Mouse (Mus musculus) liver, embryonic 15.5 days (tissue): ENCODE measurements around the gene Zfp334. TPM values are rescaled to one million over a fixed set of nuclear protein-coding genes. Genes with fewer than 3 reads are reported as not detected.
A peak's percentile ranks its signal among the peaks of the same experiment; 100 is the strongest.

Experiments used
- ATAC-seq: fragments of 200-750 bp; cut with Nextera tagmentation; 2 replicates; pipeline ENCODE4 v1.8.0; 2017; ENCODE audit warnings: moderate number of reproducible peaks, mild to moderate bottlenecking, moderate library complexity; ENCODE audit not compliant: insufficient read depth
- H3K27ac ChIP-seq: fragments of 300-500 bp; sonication (generic); replicated peaks from 2 replicates; pipeline ENCODE4 v1.5.1; 2015; ENCODE audit warnings: mild to moderate bottlenecking, inconsistent platforms
- H3K27me3 ChIP-seq: fragments of 300-500 bp; sonication (generic); 2 replicates; pipeline ENCODE4 v1.6.1; 2015; ENCODE audit warnings: mild to moderate bottlenecking, inconsistent platforms
- H3K36me3 ChIP-seq: fragments of 300-500 bp; sonication (generic); replicated peaks from 2 replicates; pipeline ENCODE4 v1.6.1; 2015; ENCODE audit warnings: moderate library complexity, mild to moderate bottlenecking, inconsistent platforms
- H3K4me1 ChIP-seq: fragments of 300-500 bp; sonication (generic); replicated peaks from 2 replicates; pipeline ENCODE4 v1.6.1; 2015; ENCODE audit warnings: inconsistent platforms
- H3K4me2 ChIP-seq: fragments of 300-500 bp; sonication (generic); 2 replicates; pipeline ENCODE4 v1.6.1; 2015; ENCODE audit warnings: moderate library complexity, mild to moderate bottlenecking, inconsistent platforms
- H3K4me3 ChIP-seq: fragments of 300-500 bp; sonication (generic); replicated peaks from 2 replicates; pipeline ENCODE4 v1.5.1; 2015; ENCODE audit warnings: mild to moderate bottlenecking, inconsistent platforms
- H3K9ac ChIP-seq: fragments of 300-500 bp; sonication (generic); 2 replicates; pipeline ENCODE4 v1.6.1; 2015; ENCODE audit warnings: moderate library complexity, mild to moderate bottlenecking, inconsistent platforms
- H3K9me3 ChIP-seq: fragments of 300-500 bp; sonication (generic); replicated peaks from 2 replicates; pipeline ENCODE4 v1.6.1; 2016; ENCODE audit warnings: inconsistent platforms
- WGBS: fragments of 180-500 bp; shearing (Covaris S2); methylation state at CpG from one replicate; pipeline ENCODE4 v1.1.7; 2015; ENCODE audit warnings: mixed read lengths; ENCODE audit not compliant: insufficient replicate concordance; 5-methylcytosine and 5-hydroxymethylcytosine counted together
- polyA plus RNA-seq: library from polyadenylated mRNA; unstranded; fragments of >200 nt; fragmentation: Nextera tagmentation; extraction: Ambion mirVana; gene quantifications from 2 replicates; pipeline ENCODE4 v1.2.1, GENCODE M21; 2015

Zfp334 gene
- polyA plus RNA-seq, 1 experiment from 2014 or later: 0.97 TPM

GRCm38 (mm10) chr2:165346180-165346579 lies 41.9 kb downstream of the Zfp334 start:
- no peak for ATAC-seq
- no peaks in the 10 kb centered on the region for H3K27me3 ChIP-seq
- H3K9ac ChIP-seq: no peak overlapping the region
- no peak overlapping the region for H3K4me3 ChIP-seq
- H3K4me2 ChIP-seq: no peak overlapping the region
- 61% methylated on average over 5 of the region's 5 CpGs for WGBS
- no peaks in the 10 kb centered on the region for H3K9me3 ChIP-seq
- H3K4me1 ChIP-seq: no peaks in the 10 kb centered on the region
- H3K36me3 ChIP-seq: no peaks in the 10 kb centered on the region
- no peak overlapping the region for H3K27ac ChIP-seq

DNA sequence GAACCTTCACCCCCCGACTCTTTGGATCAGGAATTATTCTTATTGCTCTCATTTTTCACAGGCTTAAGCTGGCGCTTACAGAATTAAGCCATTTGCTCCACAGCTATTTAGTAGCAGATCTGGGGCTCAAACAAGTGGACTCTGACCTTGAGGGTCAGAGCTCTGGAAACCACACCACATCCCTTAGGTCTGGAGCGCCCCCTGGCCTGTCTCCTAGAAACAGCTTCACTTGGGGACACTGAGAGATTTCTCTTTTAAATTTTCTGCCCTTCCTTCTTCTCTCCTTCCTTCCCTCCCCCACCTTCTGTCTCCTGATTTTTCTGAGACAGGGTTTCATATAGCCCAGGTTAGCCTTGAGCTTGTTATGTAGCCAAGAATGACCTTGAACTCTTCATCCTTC lies 50.9 kb downstream of the Zfp334 start:
- Histone ChIP-seq H3K4me3 (no peak overlapping the region), H3K9ac (no peak overlapping the region), H3K4me1 (0 out of 2 replicates have a peak, but pooled peaks cover 3% of the 10 kb centered on the region), H3K36me3 (no peaks in the 10 kb centered on the region), H3K9me3 (no peaks in the 10 kb centered on the region), H3K4me2 (no peak overlapping the region), H3K27ac (no peak overlapping the region), H3K27me3 (no peaks in the 10 kb centered on the region; the same call in 1 of the 2 replicates)
- ATAC-seq: no peak
- WGBS: 28% methylated on average over 3 of the region's 3 CpGs

- no peak overlapping the region for H3K4me3 ChIP-seq
- no peak overlapping the region; the same call in 1 of the 2 replicates for H3K27ac ChIP-seq
- H3K9ac ChIP-seq: no peak overlapping the region
- WGBS: 31% methylated on average over 14 of the region's 14 CpGs
- no peaks in the 10 kb centered on the region for H3K9me3 ChIP-seq
- H3K36me3 ChIP-seq: no peaks in the 10 kb centered on the region
- ATAC-seq: no peak; the same call in 1 of the 2 replicates
- H3K4me1 ChIP-seq: peaks cover 24% of the 10 kb centered on the region
- H3K27me3 ChIP-seq: no peaks in the 10 kb centered on the region; the same call in 1 of the 2 replicates
- H3K4me2 ChIP-seq: peak overlapping the region; percentile 15; the same call in 1 of the 2 replicates
These were observed 55.3 kb downstream of the Zfp334 start for GRCm38 (mm10) chr2:165332610-165333210.

DNA sequence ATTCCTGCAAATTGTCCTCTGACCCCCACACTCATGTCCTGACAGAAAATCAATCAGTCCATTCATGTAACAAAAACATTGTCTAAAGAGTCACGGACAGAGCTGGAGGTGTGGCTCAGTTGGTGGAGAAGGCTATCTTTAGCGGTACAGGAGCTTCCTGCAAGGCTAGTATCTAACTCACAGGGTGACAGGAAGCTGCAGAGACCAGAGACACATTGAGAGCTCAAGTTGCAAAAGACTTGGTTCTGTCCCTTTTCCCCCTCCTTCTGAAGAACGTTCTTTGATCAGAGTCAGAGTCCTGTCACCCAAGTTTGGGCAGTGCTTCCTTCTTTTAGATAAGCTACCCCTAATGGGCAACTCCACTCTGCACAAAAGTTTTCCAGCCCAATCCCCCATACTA lies 58.4 kb downstream of the Zfp334 start:
- Histone ChIP-seq H3K27ac (no peak overlapping the region; the same call in 1 of the 2 replicates), H3K4me2 (no peak overlapping the region), H3K9ac (no peak overlapping the region), H3K4me3 (no peak overlapping the region), H3K36me3 (no peaks in the 10 kb centered on the region), H3K9me3 (no peaks in the 10 kb centered on the region), H3K4me1 (peaks cover 45% of the 10 kb centered on the region), H3K27me3 (no peaks in the 10 kb centered on the region; the same call in 1 of the 2 replicates)
- WGBS: 0% methylated on average over 3 of the region's 3 CpGs
- ATAC-seq: no peak

DNA sequence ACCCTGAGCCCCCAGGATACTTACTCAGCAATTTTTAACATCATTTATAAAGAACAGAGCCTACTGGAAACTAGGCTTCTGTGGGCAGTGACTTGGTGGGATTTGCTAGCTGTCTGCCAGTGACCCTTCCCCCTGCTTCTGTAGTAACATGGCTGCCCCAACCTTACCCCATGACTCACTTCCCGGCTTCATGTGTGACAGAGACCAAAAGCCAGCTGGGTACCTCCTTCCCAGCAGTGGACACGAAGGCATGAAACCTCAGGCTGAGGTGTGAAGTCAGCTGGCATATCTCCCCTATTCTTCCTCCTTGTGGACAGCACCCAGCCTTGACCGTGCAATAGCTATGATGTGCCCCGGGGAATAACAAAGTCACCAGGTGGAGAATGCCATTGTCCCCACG lies 59.3 kb downstream of the Zfp334 start:
- Histone ChIP-seq H3K4me3 (no peak overlapping the region), H3K27me3 (no peaks in the 10 kb centered on the region; the same call in 1 of the 2 replicates), H3K4me1 (peaks cover 55% of the 10 kb centered on the region), H3K36me3 (no peaks in the 10 kb centered on the region), H3K9ac (no peak overlapping the region), H3K9me3 (no peaks in the 10 kb centered on the region), H3K4me2 (no peak overlapping the region), H3K27ac (no peak overlapping the region)
- 51% methylated on average over 5 of the region's 5 CpGs for WGBS
- no peak for ATAC-seq

GRCm38 (mm10) chr2:165327386-165327785 lies 60.7 kb downstream of the Zfp334 start:
- peak overlapping the region; percentile 88 for H3K4me3 ChIP-seq
- no peak for ATAC-seq
- WGBS: 38% methylated on average over 7 of the region's 7 CpGs

GRCm38 (mm10) chr2:165326304-165327190 lies 61.5 kb downstream of the Zfp334 start, which contains the start of gene Elmo2:
Elmo2 (minus strand) TSS chr2:165326479.
- H3K4me1 ChIP-seq: peaks cover 75% of the 10 kb centered on the region

More at GRCm38 (mm10) chr2:165327386-165327785, 60.7 kb downstream of the Zfp334 start:
- Histone ChIP-seq H3K27me3 (no peaks in the 10 kb centered on the region), H3K4me1 (peaks cover 67% of the 10 kb centered on the region), H3K9ac (0 out of 2 replicates have a peak overlapping the region, but pooled peaks have one; percentile 53), H3K9me3 (no peaks in the 10 kb centered on the region), H3K27ac (no peak overlapping the region), H3K36me3 (no peaks in the 10 kb centered on the region; the same call in 1 of the 2 replicates), H3K4me2 (peak overlapping the region; percentile 95)

GRCm38 (mm10) chr2:165325521-165326303 lies 62.3 kb downstream of the Zfp334 start:
- Histone ChIP-seq H3K27ac (peak overlapping the region; percentile 53), H3K36me3 (no peaks in the 10 kb centered on the region; the same call in 1 of the 2 replicates), H3K27me3 (no peaks in the 10 kb centered on the region), H3K9me3 (no peaks in the 10 kb centered on the region), H3K4me1 (peaks cover 83% of the 10 kb centered on the region), H3K4me2 (peak overlapping the region; percentile 95), H3K4me3 (peak overlapping the region; percentile 88), H3K9ac (peak overlapping the region; percentile 85)
- 3% methylated on average over 29 of the region's 30 CpGs for WGBS
- ATAC-seq: peak; percentile 22

More at GRCm38 (mm10) chr2:165326304-165327190, 61.5 kb downstream of the Zfp334 start, which contains the start of gene Elmo2:
- Histone ChIP-seq H3K27ac (peak within 1 kb of the TSS; percentile 53), H3K9me3 (no peaks in the 10 kb centered on the region), H3K4me2 (peak within 1 kb of the TSS; percentile 95), H3K4me3 (peak within 1 kb of the TSS; percentile 88), H3K36me3 (no peaks in the 10 kb centered on the region; the same call in 1 of the 2 replicates), H3K9ac (peak within 1 kb of the TSS; percentile 85), H3K27me3 (no peaks in the 10 kb centered on the region)
- under 1% methylated on average over 55 of the region's 55 CpGs for WGBS
- ATAC-seq: peak; percentile 97
